ENCODE assay signal across 22 mouse cellular contexts in genomic region chr2:35981872-35982271, GRCm38 (mm10). TPM values are rescaled to one million over a fixed set of nuclear protein-coding genes. Genes with fewer than 3 reads are reported as not detected.
A peak's percentile ranks its signal among the peaks of the same experiment; 100 is the strongest.
DNase-seq lines count a peak whose midpoint lies in the region; ATAC-seq and TF ChIP-seq lines count a peak whose summit lies in the region.
"Had no signal": no experiment of that assay in that cellular context is flagged by ENCODE, and none has a peak within 500 bp of the region (broad histone marks: within the 10 kb centered on the region; RNA-seq: fewer than 3 reads in every experiment).

No protein-coding gene starts in this region.

- peaks cover 13% of the 10 kb centered on the region for H3K36me3 ChIP-seq in G1E (replicated peaks)
- H3K36me3 ChIP-seq: heart, embryonic 10.5 days; heart, embryonic 15.5 days; hindbrain, embryonic 13.5 days; limb, embryonic 13.5 days; lung, embryonic 15.5 days had no signal

- no peaks in the 10 kb centered on the region for H3K9me3 ChIP-seq in G1E (replicated peaks)
- H3K9me3 ChIP-seq: heart, embryonic 10.5 days; heart, embryonic 15.5 days; hindbrain, embryonic 13.5 days; limb, embryonic 13.5 days; lung, embryonic 15.5 days had no signal

- no peak for TF ChIP-seq CTCF in G1E (IDR thresholded peaks at IDR 0.05; ENCODE audit: low read depth, low read length)

- peaks cover 31% of the 10 kb centered on the region for H3K4me1 ChIP-seq in G1E (ENCODE audit: insufficient read depth, low read depth, low read length)

- peaks cover 25% of the 10 kb centered on the region for H3K27me3 ChIP-seq in G1E (ENCODE audit: insufficient read depth, low read length)

- peak; percentile 76 for DNase-seq in CD4-positive helper T cell, adult 2 months (ENCODE audit: low read depth, low spot score)
- no peak for DNase-seq in G1E (ENCODE audit: low spot score)
- peak; percentile 33 for DNase-seq in thymus, postnatal 14 days
- no peak for DNase-seq in adrenal gland, adult 2 months
- DNase-seq in urinary bladder, postnatal 36 days (ENCODE audit: low spot score in 2 of 2), result no peak
- no peak for DNase-seq in frontal cortex, postnatal 10 days (ENCODE audit: low spot score in 2 of 2)
- DNase-seq: adrenal gland, postnatal 25 days; B cell, adult 2 months; forebrain, postnatal 0 days; gastrocnemius, postnatal 14 days; heart, postnatal 36 days; kidney, adult 18-20 months; kidney, postnatal 36 days had no signal

- no peak overlapping the region for H3K4me3 ChIP-seq in G1E (ENCODE audit: low read depth, low read length)
- H3K4me3 ChIP-seq: erythroblast, embryonic 14.5 days; heart, embryonic 10.5 days; heart, embryonic 15.5 days; hindbrain, embryonic 13.5 days; limb, embryonic 13.5 days; lung, embryonic 15.5 days; myocyte had no signal

- ATAC-seq in G1E (ENCODE audit: extremely low read depth, insufficient number of reproducible peaks, low FRiP score, poor library complexity, severe bottlenecking), result 0 out of 2 replicates have a peak, but pooled peaks have one; percentile 16
- peak; percentile 12 to 48; a peak in 2 of 4 replicates for ATAC-seq in hematopoietic stem cell, adult 5-6 weeks (replicated peaks in 1 of 2; ENCODE audit: insufficient read depth in 1 of 2, low FRiP score in 2 of 2, low TSS enrichment in 1 of 2, low read depth in 1 of 2, poor library complexity in 2 of 2, severe bottlenecking in 2 of 2)
- ATAC-seq: forebrain, postnatal 0 days had no signal

RNA-seq across cellular contexts. Expression of gene Ttll11, which starts 2.2 kb away (rescaled TPM):
- total RNA-seq in G1E (2014; fragmentation: Nextera tagmentation) (not detected in 2 replicates), G1E (2017) (0.33 and 0.46 TPM in 2 replicates)
- polyA plus RNA-seq in G1E (2012), result 0.87 and 1.1 TPM in 2 replicates
- total RNA-seq in hematopoietic stem cell, adult 5-6 weeks (2017), result not detected in 2 replicates
- 1 to 10 TPM; 2.1 to 6.1 TPM for total RNA-seq in adrenal gland, adult 2 months (2021)
- 3.9 and 4.0 TPM in 2 replicates for polyA plus RNA-seq in adrenal gland, adult 2 months (2012; rRNA removed)
- total RNA-seq: granulocyte monocyte progenitor cell, adult 5-6 weeks had no signal

Comparison
In these comparisons a context has a peak if more than half of its experiments do, and no peak if none do; other contexts are left out.
1. DNase-seq: peak in CD4-positive helper T cell, adult 2 months (single experiment) and thymus, postnatal 14 days (single experiment); none in G1E (single experiment), adrenal gland, adult 2 months (single experiment), urinary bladder, postnatal 36 days (0 of 2) and frontal cortex, postnatal 10 days (0 of 2).